Mouse (Mus musculus) MEL (cell line): ENCODE measurements around the gene Plxdc1. TPM values are rescaled to one million over a fixed set of nuclear protein-coding genes. Genes with fewer than 3 reads are reported as not detected.
A peak's percentile ranks its signal among the peaks of the same experiment; 100 is the strongest.

Experiments used
- DNase-seq: peaks from one replicate; pipeline ENCODE4 v3.0.0; 2011; ENCODE audit warnings: low read depth, low spot score
- H3K27ac ChIP-seq: 2 replicates; pipeline ENCODE4 v1.5.1; 2012; ENCODE audit warnings: low read depth, mild to moderate bottlenecking, control low read depth, low read length, moderate library complexity; ENCODE audit not compliant: control insufficient read depth
- H3K27me3 ChIP-seq, 2 experiments: fragments of 150-350 bp in 1 of 2; sonication (generic) in 1 of 2; 2 replicates each; pipeline ENCODE4 v1.6.1; 2012; ENCODE audit warnings: low read length in 2 of 2, mild to moderate bottlenecking in 2 of 2, improper control_type of control experiment in 1 of 2, moderate library complexity in 1 of 2; ENCODE audit not compliant: insufficient read depth in 2 of 2, control insufficient read depth in 1 of 2
- H3K36me3 ChIP-seq, 2 experiments: 2 replicates each; pipeline ENCODE4 v1.6.1; 2012 to 2014; ENCODE audit warnings: low read length in 2 of 2, improper control_type of control experiment in 1 of 2, inconsistent platforms in 1 of 2, mild to moderate bottlenecking in 1 of 2; ENCODE audit not compliant: insufficient read depth in 2 of 2, control insufficient read depth in 1 of 2
- H3K4me1 ChIP-seq, 2 experiments: fragments of 150-350 bp in 1 of 2; sonication (generic) in 1 of 2; 2 replicates each; pipeline ENCODE4 v1.6.1; 2012; ENCODE audit warnings: low read length in 2 of 2, improper control_type of control experiment in 1 of 2, mild to moderate bottlenecking in 1 of 2; ENCODE audit not compliant: insufficient read depth in 2 of 2, control insufficient read depth in 1 of 2
- H3K4me3 ChIP-seq, 2 experiments: fragments of 150-350 bp in 1 of 2; sonication (generic) in 1 of 2; 2 replicates each; pipeline ENCODE4 v1.5.1; 2012; ENCODE audit warnings: low read depth in 2 of 2, low read length in 2 of 2, mild to moderate bottlenecking in 2 of 2, moderate library complexity in 2 of 2, control low read depth in 1 of 2, improper control_type of control experiment in 1 of 2; ENCODE audit not compliant: control insufficient read depth in 1 of 2, insufficient read depth in 1 of 2
- H3K79me2 ChIP-seq: 2 replicates; pipeline ENCODE4 v1.6.1; 2012; ENCODE audit warnings: mild to moderate bottlenecking, low read length, moderate library complexity; ENCODE audit not compliant: control insufficient read depth, poor library complexity, insufficient read depth
- H3K9ac ChIP-seq: 2 replicates; pipeline ENCODE4 v1.6.1; 2012; ENCODE audit warnings: low read depth, mild to moderate bottlenecking, control low read depth, low read length, moderate library complexity; ENCODE audit not compliant: control insufficient read depth, poor library complexity, severe bottlenecking
- H3K9me3 ChIP-seq: fragments of 150-350 bp; sonication (generic); replicated peaks from 2 replicates; pipeline ENCODE4 v1.6.1; 2012; ENCODE audit warnings: mild to moderate bottlenecking, low read length, improper control_type of control experiment, moderate library complexity; ENCODE audit not compliant: insufficient read depth
- CHD1 ChIP-seq: IDR thresholded peaks from 2 replicates; pipeline ENCODE4 v1.6.1; 2012; ENCODE audit warnings: low read depth, mild to moderate bottlenecking, inconsistent platforms, low read length, improper control_type of control experiment
- CHD2 ChIP-seq: IDR thresholded peaks from 2 replicates; pipeline ENCODE4 v1.6.1; 2011; ENCODE audit warnings: low read length, improper control_type of control experiment
- E2F4 ChIP-seq: IDR thresholded peaks from 2 replicates; pipeline ENCODE4 v1.6.1; 2011; ENCODE audit warnings: low read depth, low read length, improper control_type of control experiment, borderline replicate concordance
- ELF1 ChIP-seq: IDR thresholded peaks from 2 replicates; pipeline ENCODE4 v1.6.1; 2014; ENCODE audit warnings: low read depth, mild to moderate bottlenecking, inconsistent platforms, low read length, improper control_type of control experiment, moderate library complexity
- EP300 ChIP-seq, 2 experiments: IDR thresholded peaks; 2 replicates each; pipeline ENCODE4 v1.6.1; 2011; ENCODE audit warnings: improper control_type of control experiment in 2 of 2, low read length in 2 of 2, low read depth in 1 of 2, mild to moderate bottlenecking in 1 of 2
- ETS1 ChIP-seq: IDR thresholded peaks from 2 replicates; pipeline ENCODE4 v1.6.1; 2012; ENCODE audit warnings: low read depth, mild to moderate bottlenecking, inconsistent platforms, low read length, improper control_type of control experiment, moderate library complexity
- JUND ChIP-seq: IDR thresholded peaks from 2 replicates; pipeline ENCODE4 v1.6.1; 2011; ENCODE audit warnings: low read depth, mild to moderate bottlenecking, improper control_type of control experiment, low read length
- MAFK ChIP-seq: IDR thresholded peaks from 2 replicates; pipeline ENCODE4 v1.6.1; 2011; ENCODE audit warnings: low read depth, mild to moderate bottlenecking, low read length, improper control_type of control experiment, borderline replicate concordance
- MAX ChIP-seq: IDR thresholded peaks from 2 replicates; pipeline ENCODE4 v1.6.1; 2011; ENCODE audit warnings: low read length, improper control_type of control experiment
- MEF2A ChIP-seq: IDR thresholded peaks from 2 replicates; pipeline ENCODE4 v1.6.1; 2014; ENCODE audit warnings: low read depth, mild to moderate bottlenecking, inconsistent platforms, low read length, improper control_type of control experiment; ENCODE audit not compliant: poor library complexity, insufficient replicate concordance, severe bottlenecking; ENCODE audit errors: extremely low read depth
- MXI1 ChIP-seq: IDR thresholded peaks from 2 replicates; pipeline ENCODE4 v1.6.1; 2011; ENCODE audit warnings: mild to moderate bottlenecking, low read depth, low read length, improper control_type of control experiment
- MYC ChIP-seq: IDR thresholded peaks from 2 replicates; pipeline ENCODE4 v1.6.1; 2011; ENCODE audit warnings: low read depth, mild to moderate bottlenecking, low read length, improper control_type of control experiment, moderate library complexity
- NELFE ChIP-seq: IDR thresholded peaks from 2 replicates; pipeline ENCODE4 v1.6.1; 2011; ENCODE audit warnings: low read depth, low read length, improper control_type of control experiment
- NRF1 ChIP-seq: IDR thresholded peaks from 2 replicates; pipeline ENCODE4 v1.6.1; 2014; ENCODE audit warnings: low read depth, mild to moderate bottlenecking, inconsistent platforms, low read length, improper control_type of control experiment, moderate library complexity; ENCODE audit not compliant: poor library complexity, insufficient read depth, severe bottlenecking
- POLR2A ChIP-seq, 2 experiments: IDR thresholded peaks; 2 replicates each; pipeline ENCODE4 v1.6.1; 2011 to 2012; ENCODE audit warnings: low read length in 2 of 2, mild to moderate bottlenecking in 2 of 2, control low read depth in 1 of 2, improper control_type of control experiment in 1 of 2, low read depth in 1 of 2, moderate library complexity in 1 of 2; ENCODE audit not compliant: control insufficient read depth in 1 of 2, insufficient read depth in 1 of 2, poor library complexity in 1 of 2
- RCOR1 ChIP-seq: IDR thresholded peaks from 2 replicates; pipeline ENCODE4 v1.6.1; 2012; ENCODE audit warnings: low read depth, mild to moderate bottlenecking, inconsistent platforms, low read length, improper control_type of control experiment
- SIN3A ChIP-seq: IDR thresholded peaks from 2 replicates; pipeline ENCODE4 v1.6.1; 2012; ENCODE audit warnings: low read length, improper control_type of control experiment, inconsistent platforms
- SMC3 ChIP-seq: IDR thresholded peaks from 2 replicates; pipeline ENCODE4 v1.6.1; 2011; ENCODE audit warnings: low read depth, low read length, improper control_type of control experiment
- TBP ChIP-seq: IDR thresholded peaks from 2 replicates; pipeline ENCODE4 v1.8.0; 2011; ENCODE audit warnings: low read depth, low read length, improper control_type of control experiment
- USF2 ChIP-seq, 2 experiments: IDR thresholded peaks; 2 replicates each; pipeline ENCODE4 v1.6.1; 2011 to 2012; ENCODE audit warnings: improper control_type of control experiment in 2 of 2, low read length in 2 of 2, borderline replicate concordance in 1 of 2, inconsistent platforms in 1 of 2, low read depth in 1 of 2, mild to moderate bottlenecking in 1 of 2; ENCODE audit not compliant: insufficient read depth in 1 of 2
- ZC3H11A ChIP-seq: IDR thresholded peaks from 2 replicates; pipeline ENCODE4 v1.6.1; 2012; ENCODE audit warnings: low read depth, mild to moderate bottlenecking, inconsistent platforms, low read length, improper control_type of control experiment
- ZKSCAN1 ChIP-seq: IDR thresholded peaks from 2 replicates; pipeline ENCODE4 v1.6.1; 2012; ENCODE audit warnings: low read depth, mild to moderate bottlenecking, inconsistent platforms, low read length, improper control_type of control experiment, moderate library complexity
- ZNF384 ChIP-seq: IDR thresholded peaks from 2 replicates; pipeline ENCODE4 v1.6.1; 2012; ENCODE audit warnings: low read depth, mild to moderate bottlenecking, inconsistent platforms, low read length, improper control_type of control experiment
- polyA plus RNA-seq, 2 experiments: library from polyadenylated mRNA; stranded (reverse) in 1 of 2; unstranded in 1 of 2; fragments of >175 nt in 1 of 2; fragments of >200 nt in 1 of 2; gene quantifications; 2 replicates each; pipeline versions ENCODE4 v1.2.1 to v1.2.4; 2012; ENCODE audit warnings: low replicate concordance in 2 of 2, low read depth in 1 of 2; ENCODE audit not compliant: insufficient read length in 2 of 2, insufficient read depth in 1 of 2, missing spikeins in 1 of 2
- total RNA-seq: library from RNA; depleted of rRNA; stranded (reverse); fragments of 300-350 nt; gene quantifications from 2 replicates; pipeline ENCODE4 v1.2.3, GENCODE M21; 2012; rRNA removed

Gene Plxdc1
- total RNA-seq: 13.1 and 15.1 TPM in 2 replicates
- 10 to 100 TPM in 1 of 2 experiments, not detected in 1; 24.5 TPM for polyA plus RNA-seq

DNA sequence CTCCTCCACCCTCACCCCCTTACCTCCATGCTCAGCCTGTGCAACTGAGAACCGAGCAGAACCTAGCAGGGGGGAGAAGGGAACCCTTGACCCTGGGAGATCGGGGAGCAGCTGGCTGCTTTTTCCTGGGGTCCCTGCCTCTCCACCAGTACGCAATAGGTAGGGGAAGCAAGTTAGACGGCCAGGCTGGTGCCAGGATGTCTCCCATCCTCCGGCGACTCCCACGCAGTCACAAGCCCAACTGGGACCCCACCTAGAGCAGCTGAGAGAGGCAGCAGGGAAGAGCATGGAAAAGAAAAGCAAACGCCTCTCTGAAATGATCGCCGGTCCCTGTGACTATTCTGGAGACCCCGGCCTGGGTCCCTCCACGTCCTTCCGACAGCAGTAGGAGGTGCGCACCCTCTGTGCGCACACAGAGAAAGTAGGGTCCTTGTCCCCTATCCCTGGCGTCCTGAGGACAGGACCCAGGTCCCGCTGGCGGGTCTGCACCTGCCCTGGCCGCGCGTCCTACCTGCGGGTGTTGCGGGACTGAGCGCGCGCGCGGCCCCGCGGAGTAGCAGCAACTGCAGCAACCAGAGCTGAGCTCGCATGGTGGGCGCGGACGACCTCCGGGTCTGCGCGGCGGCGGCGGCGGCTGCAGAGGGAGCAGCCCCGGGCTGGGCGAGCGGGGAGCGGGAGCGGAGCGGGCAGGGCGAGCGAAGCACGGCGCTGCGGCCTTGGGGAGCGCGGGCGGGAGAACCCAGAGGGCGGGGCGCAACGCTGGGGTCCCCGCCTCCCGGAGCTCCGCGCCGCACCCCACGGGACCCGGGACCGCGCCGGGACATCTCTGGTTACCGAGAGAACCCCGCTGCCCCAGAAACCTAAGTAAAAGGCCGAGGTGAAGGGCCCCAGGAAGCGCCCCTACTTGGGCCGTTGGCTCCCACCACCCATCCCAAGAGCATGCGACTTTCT lies at the start of gene Plxdc1:
Gene Plxdc1, minus strand, starts transcription at position 718 of the 951 bp plus-strand sequence.
- H3K27ac ChIP-seq: no peak within 1 kb of the TSS
- no peaks in the 10 kb centered on the region for H3K9me3 ChIP-seq
- peaks cover 3% of the 10 kb centered on the region; the same call in 1 of the 2 replicates for H3K79me2 ChIP-seq
- no peak for TF ChIP-seq EP300 (IDR thresholded peaks at IDR 0.05; ENCODE audit: low read depth in 1 of 2, low read length in 2 of 2)
- TF ChIP-seq E2F4: no peak
- TF ChIP-seq ZC3H11A: no peak
- no peak for TF ChIP-seq MYC
- no peak for TF ChIP-seq MEF2A
- TF ChIP-seq JUND: no peak
- peak; percentile 24; the same call in 1 of the 2 replicates for TF ChIP-seq MXI1
- TF ChIP-seq SMC3: no peak
- no peak for TF ChIP-seq MAFK
- TF ChIP-seq CHD1: no peak
- TF ChIP-seq NRF1: peak; percentile 56; the same call in 1 of the 2 replicates
- no peak for TF ChIP-seq ZNF384
- TF ChIP-seq ZKSCAN1: no peak
- no peak for TF ChIP-seq POLR2A (IDR thresholded peaks at IDR 0.05; ENCODE audit: control insufficient read depth in 1 of 2, insufficient read depth in 1 of 2, low read depth in 1 of 2, low read length in 2 of 2, poor library complexity in 1 of 2)
- TF ChIP-seq SIN3A: 0 out of 2 replicates have a peak, but pooled peaks have one; percentile 20
- no peak for TF ChIP-seq ELF1
- no peak for TF ChIP-seq ETS1
- 0 out of 2 replicates have a peak, but pooled peaks have one; percentile 21 for TF ChIP-seq MAX
- no peak for TF ChIP-seq USF2 (IDR thresholded peaks at IDR 0.05; ENCODE audit: borderline replicate concordance in 1 of 2, insufficient read depth in 1 of 2, low read depth in 1 of 2, low read length in 2 of 2)
- TF ChIP-seq RCOR1: no peak
- no peak for TF ChIP-seq CHD2
- no peak for TF ChIP-seq NELFE
- TF ChIP-seq TBP: no peak
- TF ChIP-seq, all 39 proteins: peak for 4
- peak within 1 kb of the TSS; percentile 65 to 77 for H3K4me3 ChIP-seq
- H3K9ac ChIP-seq: peak within 1 kb of the TSS; percentile 77
- H3K4me1 ChIP-seq: peaks cover 0 to 15% of the 10 kb centered on the region in 2 experiments; a peak in 2 of 4 replicates
- peak; percentile 62 for DNase-seq
- 0 out of 4 replicates have a peak, but pooled peaks cover 0 to 1% of the 10 kb centered on the region in 2 experiments for H3K27me3 ChIP-seq
- peaks cover 0 to 4% of the 10 kb centered on the region in 2 experiments; a peak in 1 of 4 replicates for H3K36me3 ChIP-seq
